Mouse (Mus musculus) embryonic fibroblast, embryonic 13.5 days (primary cell): ENCODE measurements around the gene Tymp.

Experiments used
- CTCF ChIP-seq: IDR thresholded peaks from 2 replicates; pipeline ENCODE4 v1.5.1; 2011; ENCODE audit warnings: mild to moderate bottlenecking, control low read depth, low read length, moderate library complexity, borderline replicate concordance; ENCODE audit not compliant: insufficient read depth
- POLR2A ChIP-seq: IDR thresholded peaks from 2 replicates; pipeline ENCODE4 v1.6.1; 2011; ENCODE audit warnings: low read depth, mild to moderate bottlenecking, control low read depth, low read length, moderate library complexity

- no peak for TF ChIP-seq CTCF
- no peak for TF ChIP-seq POLR2A
Observed at GRCm38 (mm10) chr15:89323656-89324055, 53.2 kb downstream of the Tymp start.
